Mouse (Mus musculus): ENCODE measurements around the gene Rps6ka4. TPM values are rescaled to one million over a fixed set of nuclear protein-coding genes. Genes with fewer than 3 reads are reported as not detected.

Gene Rps6ka4
- polyA plus RNA-seq, 1 experiment from 2014 or later: 8.7 TPM

DNA sequence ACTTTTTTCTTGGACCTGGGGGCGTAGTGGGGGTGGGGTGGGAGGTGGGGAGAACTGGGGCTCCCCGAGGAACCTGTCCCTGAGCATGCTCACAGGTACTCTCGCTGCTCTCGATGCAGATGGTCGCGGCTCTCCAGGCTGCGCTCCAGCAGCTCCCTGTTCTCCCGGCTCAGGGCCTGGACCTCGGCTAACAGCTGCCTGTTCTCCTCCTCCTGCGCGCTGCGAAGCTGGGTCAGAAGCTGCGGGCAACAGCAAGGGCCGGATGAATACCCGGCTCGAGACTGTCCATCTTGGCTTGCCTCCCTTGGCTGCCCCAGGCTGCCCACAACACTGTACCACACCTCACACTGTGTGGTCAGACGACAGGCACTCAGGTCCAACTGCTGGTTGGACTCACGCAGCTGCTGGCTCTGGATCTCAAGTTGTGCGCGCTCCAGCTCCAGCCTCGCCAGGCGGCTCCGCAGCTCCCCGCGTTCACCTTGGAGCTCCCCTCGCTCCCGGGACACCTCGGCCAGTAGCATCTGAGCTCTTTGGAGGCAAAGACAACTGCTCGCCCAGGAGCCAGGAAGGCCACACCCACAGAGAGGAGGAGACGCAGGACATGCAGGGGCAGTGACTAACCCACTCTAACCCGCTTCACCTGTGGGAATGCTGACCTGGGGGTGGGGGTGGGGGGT, 7.5 kb upstream of the Rps6ka4 start:
- H3K9ac ChIP-seq: no peak overlapping the region
- H3K4me3 ChIP-seq: no peak overlapping the region
- peak overlapping the region; percentile 26; the same call in 1 of the 2 replicates for H3K4me2 ChIP-seq
- H3K9me3 ChIP-seq (replicated peaks): no peaks in the 10 kb centered on the region
- H3K36me3 ChIP-seq: no peaks in the 10 kb centered on the region
- no peaks in the 10 kb centered on the region for H3K4me1 ChIP-seq
- 0 out of 2 replicates have a peak, but pooled peaks have one; percentile 18 for ATAC-seq
- peaks cover 55% of the 10 kb centered on the region for H3K27me3 ChIP-seq (replicated peaks)
- H3K27ac ChIP-seq: no peak overlapping the region
- WGBS (ENCODE audit: insufficient replicate concordance): 61% methylated on average over 31 of the region's 31 CpGs

- no peak overlapping the region for H3K27ac ChIP-seq
- no peak overlapping the region for H3K4me2 ChIP-seq
- H3K36me3 ChIP-seq: no peaks in the 10 kb centered on the region
- peaks cover 72% of the 10 kb centered on the region for H3K27me3 ChIP-seq (replicated peaks)
- no peaks in the 10 kb centered on the region for H3K9me3 ChIP-seq (replicated peaks)
- H3K9ac ChIP-seq: no peak overlapping the region
- H3K4me1 ChIP-seq: peaks cover 4% of the 10 kb centered on the region
- no peak overlapping the region for H3K4me3 ChIP-seq
- ATAC-seq: no peak
- 77% methylated on average over 4 of the region's 4 CpGs for WGBS (ENCODE audit: insufficient replicate concordance)
Observed at GRCm38 (mm10) chr19:6846050-6846449, 5.6 kb upstream of the Rps6ka4 start.

DNA sequence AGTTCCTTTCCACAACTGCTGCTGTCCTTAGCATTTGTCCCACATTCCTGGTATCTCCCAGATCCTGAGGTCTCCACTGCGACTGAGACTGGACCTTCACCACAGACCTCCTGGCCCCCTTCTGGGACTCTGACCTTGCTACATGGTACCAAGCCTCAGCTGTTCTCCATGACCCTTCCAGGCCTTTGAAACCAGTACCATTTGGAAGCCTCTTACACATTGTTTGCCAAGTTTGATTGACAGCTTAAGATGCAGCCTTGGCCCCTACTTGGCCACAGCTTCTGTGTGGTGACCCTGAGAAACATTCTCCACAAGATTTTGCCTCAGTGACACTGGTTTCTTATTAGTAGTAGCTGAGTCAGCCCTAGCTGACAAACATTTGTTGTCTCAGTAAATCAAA, 1.9 kb upstream of the Rps6ka4 start:
- H3K9ac ChIP-seq: no peak overlapping the region
- peaks cover 5% of the 10 kb centered on the region; the same call in 1 of the 2 replicates for H3K36me3 ChIP-seq
- H3K4me2 ChIP-seq: no peak overlapping the region
- 70% methylated on average over 1 of the region's 1 CpGs for WGBS (ENCODE audit: insufficient replicate concordance)
- peaks cover 24% of the 10 kb centered on the region for H3K4me1 ChIP-seq
- H3K27ac ChIP-seq: no peak overlapping the region
- ATAC-seq: no peak
- no peaks in the 10 kb centered on the region for H3K9me3 ChIP-seq (replicated peaks)
- H3K27me3 ChIP-seq (replicated peaks): peaks cover 70% of the 10 kb centered on the region
- H3K4me3 ChIP-seq: no peak overlapping the region

- H3K4me1 ChIP-seq: peaks cover 24% of the 10 kb centered on the region
- no peaks in the 10 kb centered on the region for H3K9me3 ChIP-seq (replicated peaks)
- H3K9ac ChIP-seq: no peak overlapping the region
- no peak for ATAC-seq
- H3K36me3 ChIP-seq: peaks cover 10% of the 10 kb centered on the region; the same call in 1 of the 2 replicates
- H3K27ac ChIP-seq: no peak overlapping the region
- peak overlapping the region; percentile 90 for H3K4me2 ChIP-seq
- H3K27me3 ChIP-seq (replicated peaks): peaks cover 68% of the 10 kb centered on the region
- 8% methylated on average over 3 of the region's 3 CpGs for WGBS (ENCODE audit: insufficient replicate concordance)
- 0 out of 2 replicates have a peak overlapping the region, but pooled peaks have one; percentile 65 for H3K4me3 ChIP-seq
Observed at GRCm38 (mm10) chr19:6841292-6841597, 809 bp upstream of the Rps6ka4 start.

DNA sequence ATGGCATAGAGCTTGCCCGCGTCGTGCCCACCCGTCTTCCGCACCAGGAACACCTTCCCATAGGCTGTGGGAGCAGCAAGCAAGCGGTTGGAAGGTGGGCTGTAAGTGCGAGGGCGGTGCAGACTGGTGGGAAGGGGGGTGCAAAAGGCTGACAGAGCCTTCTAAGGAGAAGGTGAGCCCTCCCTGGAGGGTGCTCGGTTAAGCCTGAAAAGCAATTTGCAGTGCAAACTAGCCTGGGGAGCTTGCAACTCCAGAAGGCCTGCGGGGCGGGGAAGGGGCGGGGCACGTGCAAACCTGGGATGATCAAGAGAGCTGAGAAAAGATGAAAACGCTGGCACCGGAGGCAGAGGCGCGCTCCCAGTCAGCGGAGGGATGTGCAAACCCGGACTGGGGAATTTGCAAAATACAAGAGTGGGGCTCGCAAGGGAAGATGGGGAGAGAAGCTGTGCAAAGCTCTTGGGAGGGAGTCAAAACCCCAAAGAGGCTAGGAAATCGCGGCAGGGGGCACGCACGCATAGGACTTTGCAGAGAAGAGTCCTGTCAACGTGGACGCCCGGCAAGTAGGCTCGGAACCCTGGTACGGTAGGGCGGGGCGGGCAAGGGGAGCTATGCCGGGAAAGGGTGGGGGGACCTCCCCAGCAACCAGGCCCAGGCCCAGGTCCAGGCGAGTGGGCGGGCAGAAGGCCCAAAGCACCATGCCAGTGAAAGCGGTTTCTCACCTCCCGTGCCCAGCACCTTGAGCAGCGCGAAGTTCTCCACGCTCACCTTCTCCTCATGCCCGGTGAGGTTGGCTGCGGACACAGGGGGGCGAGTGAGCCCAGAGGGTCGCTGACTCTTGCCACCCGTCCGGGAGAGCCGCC, 591 bp downstream of the Rps6ka4 start:
- no peaks in the 10 kb centered on the region for H3K9me3 ChIP-seq (replicated peaks)
- peaks cover 10% of the 10 kb centered on the region; the same call in 1 of the 2 replicates for H3K36me3 ChIP-seq
- no peak overlapping the region for H3K27ac ChIP-seq
- H3K4me1 ChIP-seq: peaks cover 24% of the 10 kb centered on the region
- ATAC-seq: peak; percentile 46
- H3K4me2 ChIP-seq: peak overlapping the region; percentile 90
- WGBS (ENCODE audit: insufficient replicate concordance): 3% methylated on average over 46 of the region's 46 CpGs
- H3K27me3 ChIP-seq (replicated peaks): peaks cover 63% of the 10 kb centered on the region
- peak overlapping the region; percentile 65 for H3K4me3 ChIP-seq
- H3K9ac ChIP-seq: peak overlapping the region; percentile 72

DNA sequence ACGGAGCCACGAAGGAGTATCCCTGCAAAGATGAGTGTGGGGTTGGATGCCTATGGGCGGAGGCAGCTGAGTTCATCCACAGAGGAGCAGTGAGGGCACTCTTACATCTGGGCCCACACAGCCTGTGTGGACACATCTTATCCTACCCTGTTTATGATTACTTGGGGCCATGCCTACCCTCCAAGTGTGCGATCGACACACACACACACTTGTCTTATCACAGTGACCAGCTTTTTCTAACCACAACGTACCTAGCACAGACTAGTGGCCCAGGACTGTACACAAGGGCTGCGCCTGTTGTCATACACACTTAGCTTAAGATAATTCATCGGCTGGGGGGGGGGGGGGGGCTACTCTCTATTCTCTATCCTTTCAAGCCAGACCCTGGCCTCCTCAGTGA, 8.1 kb downstream of the Rps6ka4 start:
- peaks cover 59% of the 10 kb centered on the region for H3K27me3 ChIP-seq (replicated peaks)
- H3K27ac ChIP-seq: no peak overlapping the region
- peaks cover 42% of the 10 kb centered on the region for H3K4me1 ChIP-seq
- peaks cover 25% of the 10 kb centered on the region for H3K36me3 ChIP-seq
- H3K9ac ChIP-seq: no peak overlapping the region
- H3K9me3 ChIP-seq (replicated peaks): no peaks in the 10 kb centered on the region
- ATAC-seq: peak; percentile 90
- 25% methylated on average over 8 of the region's 8 CpGs for WGBS (ENCODE audit: insufficient replicate concordance)
- peak overlapping the region; percentile 38 for H3K4me2 ChIP-seq
- no peak overlapping the region for H3K4me3 ChIP-seq

GRCm38 (mm10) chr19:6831331-6831730, 9.1 kb downstream of the Rps6ka4 start:
- Histone ChIP-seq H3K27me3 (replicated peaks) (peaks cover 53% of the 10 kb centered on the region), H3K4me1 (peaks cover 42% of the 10 kb centered on the region), H3K27ac (no peak overlapping the region), H3K36me3 (peaks cover 21% of the 10 kb centered on the region), H3K9ac (no peak overlapping the region), H3K4me2 (peak overlapping the region; percentile 34), H3K4me3 (0 out of 2 replicates have a peak overlapping the region, but pooled peaks have one; percentile 7), H3K9me3 (replicated peaks) (no peaks in the 10 kb centered on the region)
- 19% methylated on average over 17 of the region's 17 CpGs for WGBS (ENCODE audit: insufficient replicate concordance)
- no peak for ATAC-seq

GRCm38 (mm10) chr19:6830556-6831316, 9.7 kb downstream of the Rps6ka4 start:
- Histone ChIP-seq H3K27me3 (replicated peaks) (peaks cover 59% of the 10 kb centered on the region), H3K9ac (no peak overlapping the region), H3K27ac (no peak overlapping the region), H3K4me1 (peaks cover 42% of the 10 kb centered on the region), H3K4me3 (0 out of 2 replicates have a peak overlapping the region, but pooled peaks have one; percentile 7), H3K9me3 (replicated peaks) (no peaks in the 10 kb centered on the region), H3K4me2 (peak overlapping the region; percentile 34), H3K36me3 (peaks cover 21% of the 10 kb centered on the region)
- no peak for ATAC-seq
- 15% methylated on average over 38 of the region's 38 CpGs for WGBS (ENCODE audit: insufficient replicate concordance)

DNA sequence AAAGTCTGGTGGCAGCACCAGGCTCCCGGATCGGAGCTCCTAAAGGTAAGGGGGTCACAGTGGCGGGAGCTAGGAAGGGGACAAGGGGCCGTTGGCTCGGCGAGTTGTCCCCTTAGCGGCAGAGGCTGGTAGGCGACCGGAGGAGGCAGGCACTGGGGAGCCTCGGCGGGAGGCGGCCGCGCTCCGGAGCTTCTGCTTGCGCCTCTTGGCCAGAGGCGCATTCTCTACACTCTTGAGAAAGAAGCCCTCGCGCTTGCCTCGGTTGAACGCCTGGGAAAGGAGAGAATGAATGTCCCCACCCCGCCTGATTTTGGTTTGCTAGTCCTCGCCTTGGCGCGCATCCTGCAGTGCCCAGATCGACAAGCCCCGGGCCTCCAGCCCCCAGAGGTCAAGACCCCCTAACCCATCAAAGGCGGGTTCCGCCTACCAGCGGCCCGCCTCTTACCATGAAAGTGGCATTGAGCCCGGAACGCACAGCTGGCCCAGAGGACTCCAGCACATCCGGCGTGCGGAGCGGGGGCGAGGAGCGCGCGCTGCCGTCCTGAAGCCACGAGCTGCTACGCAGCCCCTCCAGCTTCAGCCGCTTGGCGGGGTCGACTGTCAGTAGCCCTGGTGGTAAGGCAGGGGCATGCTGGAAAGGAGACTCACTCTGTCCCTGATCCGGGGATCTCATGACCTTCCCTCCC, 10.4 kb downstream of the Rps6ka4 start:
- Histone ChIP-seq H3K36me3 (peaks cover 21% of the 10 kb centered on the region), H3K27ac (no peak overlapping the region), H3K4me2 (peak overlapping the region; percentile 34; the same call in 1 of the 2 replicates), H3K9me3 (replicated peaks) (no peaks in the 10 kb centered on the region), H3K4me3 (peak overlapping the region; percentile 19; the same call in 1 of the 2 replicates), H3K4me1 (peaks cover 42% of the 10 kb centered on the region), H3K27me3 (replicated peaks) (peaks cover 63% of the 10 kb centered on the region), H3K9ac (no peak overlapping the region)
- 11% methylated on average over 48 of the region's 48 CpGs for WGBS (ENCODE audit: insufficient replicate concordance)
- no peak for ATAC-seq

DNA sequence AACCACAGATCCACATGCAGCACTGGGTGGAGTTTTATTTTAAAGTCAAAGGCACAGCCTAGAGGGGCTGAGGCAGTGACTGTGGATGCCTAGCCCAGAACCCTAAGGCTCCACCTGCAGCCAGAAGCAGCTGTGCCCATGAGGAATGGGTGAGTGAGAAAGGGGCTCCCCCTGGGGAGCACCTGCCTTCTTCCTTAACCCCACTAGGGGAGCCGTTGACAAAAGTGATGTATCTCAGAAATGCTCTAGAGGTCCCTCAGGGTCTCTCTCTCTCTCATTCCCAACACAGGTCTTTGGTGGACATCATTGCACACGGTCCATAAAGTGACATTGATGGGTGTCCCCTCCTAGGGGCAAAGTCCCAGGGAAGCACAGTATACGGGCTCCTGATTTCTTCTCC, 11.4 kb downstream of the Rps6ka4 start:
- WGBS (ENCODE audit: insufficient replicate concordance): 23% methylated on average over 3 of the region's 3 CpGs
- Histone ChIP-seq H3K9ac (no peak overlapping the region), H3K9me3 (replicated peaks) (no peaks in the 10 kb centered on the region), H3K36me3 (peaks cover 15% of the 10 kb centered on the region), H3K27ac (no peak overlapping the region), H3K4me2 (no peak overlapping the region), H3K27me3 (replicated peaks) (peaks cover 71% of the 10 kb centered on the region), H3K4me3 (no peak overlapping the region), H3K4me1 (peaks cover 42% of the 10 kb centered on the region)
- ATAC-seq: no peak

GRCm38 (mm10) chr19:6826601-6827000, 13.8 kb downstream of the Rps6ka4 start:
- H3K4me2 ChIP-seq: no peak overlapping the region
- H3K9me3 ChIP-seq (replicated peaks): no peaks in the 10 kb centered on the region
- WGBS (ENCODE audit: insufficient replicate concordance): 52% methylated on average over 3 of the region's 3 CpGs
- H3K4me1 ChIP-seq: peaks cover 18% of the 10 kb centered on the region
- H3K36me3 ChIP-seq: 0 out of 2 replicates have a peak, but pooled peaks cover 1% of the 10 kb centered on the region
- ATAC-seq: no peak
- H3K27me3 ChIP-seq (replicated peaks): peaks cover 85% of the 10 kb centered on the region
- H3K9ac ChIP-seq: no peak overlapping the region
- H3K27ac ChIP-seq: no peak overlapping the region
- no peak overlapping the region for H3K4me3 ChIP-seq
